Mouse (Mus musculus): Measurements from ENCODE around the gene Wfs1.
"Not testable (repeated sequence)": the region's sequence is repeated elsewhere in the genome, so short reads cannot be mapped to it uniquely, and the experiment has no call there.

Gene Wfs1

GRCm38 (mm10) chr5:36988124-36988780 lies 753 bp downstream of the Wfs1 start:
- no peak for DNase-seq (ENCODE audit: low read depth in 2 of 2, low spot score in 2 of 2)

- DNase-seq (ENCODE audit: low read depth in 2 of 2, low spot score in 2 of 2): no peak
Measured at GRCm38 (mm10) chr5:36986617-36987016, 2.4 kb downstream of the Wfs1 start.

DNA sequence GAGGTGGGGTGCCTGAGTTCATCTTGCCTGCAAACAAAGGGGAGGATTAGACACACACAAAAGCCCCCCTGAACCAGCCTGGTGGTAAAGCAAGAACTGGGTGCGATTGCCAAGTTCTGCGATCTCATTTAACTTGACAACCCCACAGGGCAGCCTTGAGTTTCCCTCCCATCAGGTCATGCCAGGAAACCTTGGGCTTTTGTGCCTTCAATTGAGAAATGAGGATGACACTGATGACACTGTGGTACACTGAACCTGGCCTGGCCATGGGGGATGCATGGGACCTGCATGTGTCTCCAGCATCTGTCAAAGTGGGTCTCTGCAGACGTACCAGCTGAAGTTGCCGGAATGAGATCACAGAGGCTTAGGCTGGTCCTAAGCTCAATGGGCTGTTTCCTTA lies 6.7 kb downstream of the Wfs1 start:
- no peak for DNase-seq (ENCODE audit: low read depth in 2 of 2, low spot score in 2 of 2)

DNA sequence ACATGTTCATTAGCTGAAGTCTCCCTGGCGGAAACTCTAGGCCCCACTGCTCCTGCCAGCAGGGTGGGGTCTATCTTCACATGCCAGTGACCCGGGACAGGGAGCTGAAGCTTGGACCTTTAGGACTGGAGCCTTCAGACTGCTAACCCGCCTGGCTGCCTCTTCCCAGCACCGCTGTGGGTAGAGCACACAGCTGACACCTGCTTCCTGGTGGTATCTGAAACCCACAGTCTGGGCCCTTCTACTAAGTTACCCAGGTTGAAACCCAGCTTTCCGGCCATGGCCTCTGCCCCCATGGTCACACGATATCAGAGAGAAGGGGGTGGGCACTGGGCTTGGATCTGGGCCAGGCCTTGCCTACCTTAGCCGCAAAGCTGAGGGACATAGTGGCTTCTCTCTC lies 9.4 kb downstream of the Wfs1 start:
- no peak for DNase-seq (ENCODE audit: low read depth in 2 of 2, low spot score in 2 of 2)

DNA sequence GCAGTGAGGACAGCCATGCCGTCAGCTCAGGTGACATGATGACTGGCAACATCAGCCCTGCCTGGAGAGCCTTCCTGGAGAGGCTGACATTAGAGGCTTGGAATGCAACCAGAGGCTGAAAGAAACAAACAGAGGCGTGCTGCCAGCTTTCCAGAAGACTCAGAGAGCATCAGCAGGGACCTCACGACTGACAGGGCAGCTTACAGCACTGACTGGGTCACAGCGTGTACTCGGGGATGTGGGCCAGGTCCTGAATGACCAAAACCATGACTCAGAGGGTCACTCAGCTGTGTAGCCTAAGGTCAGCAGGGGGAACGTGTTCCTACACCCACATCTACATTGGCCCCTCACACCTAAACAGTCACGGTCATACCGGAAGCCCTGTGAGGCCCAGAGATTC lies 10.0 kb downstream of the Wfs1 start:
- no peak for DNase-seq (ENCODE audit: low read depth in 2 of 2, low spot score in 2 of 2)

GRCm38 (mm10) chr5:36977809-36978208 lies 11.2 kb downstream of the Wfs1 start:
- DNase-seq (ENCODE audit: low read depth in 2 of 2, low spot score in 2 of 2): no peak

DNA sequence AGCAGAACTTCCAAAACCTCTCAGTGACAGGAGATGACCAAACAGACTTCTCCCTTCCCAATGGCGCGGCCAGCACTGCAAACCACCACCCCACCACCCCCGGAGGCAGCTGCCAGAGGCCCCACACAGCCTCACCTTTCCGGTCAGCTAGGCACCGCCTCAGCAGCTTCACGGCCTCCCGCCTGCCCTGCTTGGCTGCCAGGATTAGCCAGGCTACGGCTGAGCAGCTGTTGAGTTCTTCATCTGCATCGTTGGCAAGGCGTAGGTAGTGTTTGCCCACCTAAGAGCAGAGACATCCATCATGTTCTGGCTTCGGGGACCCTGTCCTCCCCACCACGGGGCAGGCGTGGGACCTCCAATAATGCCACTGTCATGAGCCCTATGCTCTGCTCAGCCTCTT lies 13.7 kb downstream of the Wfs1 start:
- DNase-seq (ENCODE audit: low read depth in 2 of 2, low spot score in 2 of 2): no peak

- no peak for DNase-seq (ENCODE audit: low read depth in 2 of 2, low spot score in 2 of 2)
Measured at GRCm38 (mm10) chr5:36971587-36971986, 17.4 kb downstream of the Wfs1 start.

DNA sequence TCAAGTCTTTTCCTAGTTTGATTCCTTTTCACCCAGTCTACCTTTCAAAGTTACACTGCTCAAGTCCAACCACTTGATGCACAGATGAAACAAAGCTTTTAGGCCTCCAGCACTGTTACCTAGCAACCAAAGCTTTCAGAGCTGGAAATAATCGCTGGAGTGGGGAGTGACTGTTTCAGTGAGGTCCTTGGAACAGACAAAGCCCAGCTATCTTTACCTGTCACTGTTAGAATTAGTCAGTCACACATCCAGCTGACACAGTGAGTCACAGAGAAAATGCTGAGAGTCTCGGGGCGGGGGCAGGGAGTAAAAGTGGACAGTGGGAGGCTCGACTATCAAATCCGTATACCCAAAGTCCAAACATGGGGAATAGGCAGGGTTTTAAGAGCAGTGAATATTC lies 28.5 kb downstream of the Wfs1 start:
- no peak for DNase-seq (ENCODE audit: low read depth in 2 of 2, low spot score in 2 of 2)

DNA sequence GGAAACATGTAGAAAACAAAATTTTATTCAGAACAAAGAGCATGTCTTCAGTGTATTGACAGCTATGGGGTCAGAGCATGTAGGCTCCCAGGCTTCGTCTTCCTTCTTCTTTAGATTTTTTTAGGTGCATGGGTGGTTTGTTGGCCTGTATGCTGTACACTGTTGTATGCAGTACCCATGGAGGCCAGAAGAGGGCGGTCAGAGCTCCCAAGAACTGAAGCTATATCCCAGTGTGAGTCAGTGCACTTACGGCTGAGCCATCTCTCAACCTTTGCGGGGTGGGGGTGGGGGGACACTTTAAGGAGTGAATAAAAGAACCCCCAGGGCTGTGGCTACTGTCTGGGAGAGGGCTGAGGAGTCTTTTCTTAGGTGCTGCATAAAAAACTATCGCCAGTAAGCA lies 30.2 kb downstream of the Wfs1 start:
- DNase-seq (ENCODE audit: low read depth in 2 of 2, low spot score in 2 of 2): peak; percentile 61 to 67

- DNase-seq (ENCODE audit: low read depth in 2 of 2, low spot score in 2 of 2): peak; percentile 12 to 36
Measured at GRCm38 (mm10) chr5:36955366-36955765, 33.6 kb downstream of the Wfs1 start.

- no peak for DNase-seq (ENCODE audit: low read depth in 2 of 2, low spot score in 2 of 2)
Measured at GRCm38 (mm10) chr5:36952311-36952710, 36.7 kb downstream of the Wfs1 start.

DNA sequence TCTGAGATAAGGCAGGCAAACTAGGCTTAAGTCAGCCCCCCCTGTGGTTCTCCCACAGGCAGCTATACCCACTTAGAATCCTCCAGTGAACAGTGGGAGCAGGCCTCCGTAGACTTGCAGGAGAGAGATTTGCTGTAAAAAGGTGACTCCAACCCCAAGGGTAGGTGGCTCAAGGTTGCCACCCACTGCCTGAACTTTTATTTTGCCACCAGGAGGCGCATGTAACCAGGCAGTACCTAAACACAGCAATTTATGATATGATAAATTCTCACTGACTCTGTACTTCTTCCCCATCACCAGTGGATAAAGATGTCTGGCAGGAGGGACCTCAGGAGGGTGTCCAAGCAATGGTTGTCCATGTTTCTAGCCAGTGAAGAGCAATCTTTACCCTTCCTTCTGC lies 38.1 kb downstream of the Wfs1 start:
- peak in 1 of 2 experiments; percentile 15 for DNase-seq (ENCODE audit: low read depth in 2 of 2, low spot score in 2 of 2)

GRCm38 (mm10) chr5:36948831-36949230 lies 40.2 kb downstream of the Wfs1 start:
- DNase-seq (ENCODE audit: low read depth in 2 of 2, low spot score in 2 of 2): peak; percentile 61 to 71

- DNase-seq (ENCODE audit: low read depth in 2 of 2, low spot score in 2 of 2): peak; percentile 41 to 44
Measured at GRCm38 (mm10) chr5:36946445-36946844, 42.6 kb downstream of the Wfs1 start.

GRCm38 (mm10) chr5:36945713-36946112 lies 43.3 kb downstream of the Wfs1 start:
- no peak for DNase-seq (ENCODE audit: low read depth in 2 of 2, low spot score in 2 of 2)

DNA sequence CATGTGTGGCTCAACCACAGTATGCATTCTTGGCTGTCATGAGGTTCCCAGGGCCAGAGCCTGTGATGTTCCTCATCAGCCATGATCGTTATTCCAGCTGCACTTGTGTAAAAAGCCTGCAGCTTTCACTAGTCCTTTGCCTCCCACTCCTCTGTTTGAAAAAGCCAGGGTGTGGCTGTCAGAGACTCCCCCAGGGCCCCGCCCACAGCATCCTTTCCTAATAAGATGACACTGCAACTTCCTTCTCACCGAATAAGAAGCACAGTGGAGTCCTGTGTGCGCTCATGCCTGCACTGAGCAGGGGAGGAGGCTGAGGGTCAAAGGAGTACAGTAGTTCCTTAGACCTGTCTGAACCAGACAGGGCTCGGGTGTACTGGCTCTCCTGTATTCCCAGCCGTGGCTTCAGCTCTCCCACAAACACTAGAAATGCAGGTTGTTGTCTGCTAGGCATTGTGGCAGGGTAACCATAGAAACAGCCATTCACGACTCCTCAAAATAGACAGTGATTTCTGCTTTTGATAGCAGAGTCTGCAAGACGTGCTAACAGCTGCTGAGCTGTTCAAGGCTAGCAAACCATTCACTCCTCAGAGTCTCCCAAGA lies 43.8 kb downstream of the Wfs1 start:
- DNase-seq (ENCODE audit: low read depth in 2 of 2, low spot score in 2 of 2): no peak

GRCm38 (mm10) chr5:36944552-36944951 lies 44.5 kb downstream of the Wfs1 start:
- no peak for DNase-seq (ENCODE audit: low read depth in 2 of 2, low spot score in 2 of 2)

- no peak for DNase-seq (ENCODE audit: low read depth in 2 of 2, low spot score in 2 of 2)
Measured at GRCm38 (mm10) chr5:36942446-36942845, 46.6 kb downstream of the Wfs1 start.

GRCm38 (mm10) chr5:36938991-36939390 lies 50.0 kb downstream of the Wfs1 start:
- not testable (repeated sequence) for DNase-seq (ENCODE audit: low read depth in 2 of 2, low spot score in 2 of 2)

DNA sequence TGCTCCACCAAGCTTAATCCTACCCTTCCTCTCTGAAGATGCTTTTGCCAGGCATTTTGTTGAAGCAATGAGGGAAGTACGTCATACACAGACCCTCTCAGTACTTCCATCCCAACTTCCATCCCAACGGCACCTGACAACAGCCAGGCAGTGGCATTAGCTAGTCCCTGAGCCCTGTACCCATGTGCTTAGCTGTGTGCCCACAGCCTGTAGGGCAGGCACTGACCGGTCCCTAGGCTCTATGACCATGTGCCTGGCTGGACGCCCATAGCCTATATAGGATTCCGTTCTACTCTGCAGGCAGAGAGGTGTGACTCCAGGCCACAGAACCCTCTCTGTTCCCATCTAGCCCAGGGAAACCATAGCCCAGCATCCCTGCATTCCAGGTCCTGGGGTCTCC lies 51.0 kb downstream of the Wfs1 start:
- DNase-seq (ENCODE audit: low read depth in 2 of 2, low spot score in 2 of 2): no peak

DNA sequence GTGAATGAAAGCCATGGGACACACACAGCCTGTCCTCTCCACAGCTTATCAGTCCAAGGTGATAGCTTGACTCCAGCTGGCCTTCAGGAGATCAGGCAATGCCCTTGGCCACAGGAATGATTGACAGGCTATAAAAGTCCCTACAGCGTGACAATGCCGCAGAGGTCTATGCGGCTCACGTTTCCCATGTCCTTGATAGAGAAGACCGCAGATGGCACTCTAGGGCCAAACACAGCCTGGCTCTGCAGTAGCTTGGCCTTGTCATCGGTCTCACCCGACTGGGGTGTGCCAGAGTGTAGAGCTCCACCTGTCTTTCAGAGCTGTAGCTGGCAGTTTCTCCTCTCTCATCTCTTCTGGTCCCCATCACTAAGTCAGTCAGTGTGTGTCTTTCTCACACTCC lies 52.5 kb downstream of the Wfs1 start:
- no peak for DNase-seq (ENCODE audit: low read depth in 2 of 2, low spot score in 2 of 2)
